Mouse (Mus musculus): ENCODE results near the gene Btn1a1. TPM values are rescaled to one million over a fixed set of nuclear protein-coding genes. Genes with fewer than 3 reads are reported as not detected.

The Btn1a1 gene
- polyA plus RNA-seq, 1 experiment from 2014 or later: 0.14 TPM

GRCm38 (mm10) chr13:23428166-23428993 is 37.3 kb downstream of the Btn1a1 start:
- no peaks in the 10 kb centered on the region for H3K36me3 ChIP-seq (ENCODE audit: insufficient read depth, low read length)
- H3K4me1 ChIP-seq (ENCODE audit: insufficient read depth, low read depth, low read length): peaks cover 3% of the 10 kb centered on the region; the same call in 1 of the 2 replicates
- no peak for ATAC-seq
- H3K27ac ChIP-seq (ENCODE audit: low read length): no peak overlapping the region
- 65% methylated on average over 16 of the region's 16 CpGs for WGBS
- no peaks in the 10 kb centered on the region for H3K9me3 ChIP-seq (ENCODE audit: low read length)
- no peak for DNase-seq (ENCODE audit: low spot score)
- no peak overlapping the region for H3K4me3 ChIP-seq (ENCODE audit: low read depth, low read length)
- no peak overlapping the region for H3K9ac ChIP-seq (replicated peaks; ENCODE audit: low read depth)
- H3K27me3 ChIP-seq (replicated peaks; ENCODE audit: insufficient read depth, low read length): no peaks in the 10 kb centered on the region
- no peak for TF ChIP-seq CTCF (IDR thresholded peaks at IDR 0.05)
- TF ChIP-seq EP300 (IDR thresholded peaks at IDR 0.05): no peak
- H3K4me2 ChIP-seq (replicated peaks; ENCODE audit: low read depth, low read length): no peak overlapping the region

DNA sequence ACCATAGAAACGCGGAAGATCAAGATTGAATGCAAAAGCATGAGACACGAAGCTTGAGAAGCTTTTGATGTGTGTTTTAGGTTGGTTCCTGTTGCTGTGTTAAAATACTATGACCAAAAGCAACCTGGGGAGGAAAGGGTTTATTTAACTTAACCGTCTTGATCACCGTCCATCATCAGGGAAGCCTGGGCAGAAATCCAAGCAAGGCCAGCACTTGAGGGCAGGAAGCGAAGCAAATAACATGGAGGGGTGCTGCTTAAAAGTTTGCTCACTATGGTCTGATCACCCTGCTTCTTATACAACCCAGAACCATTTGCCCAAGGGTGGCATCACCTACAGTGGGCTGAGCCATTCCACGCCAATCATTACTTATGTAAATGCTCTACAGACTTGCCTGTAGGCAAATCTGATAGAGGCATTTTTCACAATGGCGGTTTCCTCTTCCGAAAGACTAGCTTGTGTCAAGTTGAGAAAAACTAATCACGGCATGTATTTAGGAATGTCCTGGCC is 38.2 kb downstream of the Btn1a1 start:
- H3K9me3 ChIP-seq (ENCODE audit: low read length): no peaks in the 10 kb centered on the region
- TF ChIP-seq EP300 (IDR thresholded peaks at IDR 0.05) (no peak), CTCF (IDR thresholded peaks at IDR 0.05) (no peak)
- no peak overlapping the region for H3K9ac ChIP-seq (replicated peaks; ENCODE audit: low read depth)
- no peak overlapping the region for H3K4me2 ChIP-seq (replicated peaks; ENCODE audit: low read depth, low read length)
- no peak overlapping the region for H3K27ac ChIP-seq (ENCODE audit: low read length)
- no peak for ATAC-seq
- DNase-seq (ENCODE audit: low spot score): no peak
- H3K27me3 ChIP-seq (replicated peaks; ENCODE audit: insufficient read depth, low read length): no peaks in the 10 kb centered on the region
- H3K4me3 ChIP-seq (ENCODE audit: low read depth, low read length): no peak overlapping the region
- WGBS: 49% methylated on average over 10 of the region's 10 CpGs
- H3K36me3 ChIP-seq (ENCODE audit: insufficient read depth, low read length): no peaks in the 10 kb centered on the region
- H3K4me1 ChIP-seq (ENCODE audit: insufficient read depth, low read depth, low read length): peaks cover 3% of the 10 kb centered on the region; the same call in 1 of the 2 replicates

DNA sequence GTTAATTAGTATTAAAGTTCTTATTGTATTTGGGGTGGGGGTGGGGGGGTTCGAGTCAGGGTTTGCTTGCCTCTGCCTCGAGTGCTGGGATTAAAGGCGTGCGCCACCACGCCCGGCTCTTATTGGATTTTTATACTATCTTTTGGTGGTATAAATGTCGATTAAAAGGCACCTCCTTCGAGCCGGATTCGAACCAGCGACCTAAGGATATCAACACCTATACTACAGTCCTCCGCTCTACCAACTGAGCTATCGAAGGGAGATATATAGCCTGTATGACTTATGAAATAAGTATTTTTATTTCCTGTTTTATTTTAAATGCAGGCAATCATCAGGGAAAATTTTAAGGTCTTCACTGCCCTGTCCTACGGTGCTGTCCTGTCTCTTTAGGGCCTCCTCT is 38.8 kb downstream of the Btn1a1 start:
- Histone ChIP-seq H3K27ac (ENCODE audit: low read length) (no peak overlapping the region), H3K36me3 (ENCODE audit: insufficient read depth, low read length) (no peaks in the 10 kb centered on the region), H3K4me2 (replicated peaks; ENCODE audit: low read depth, low read length) (no peak overlapping the region), H3K9me3 (ENCODE audit: low read length) (no peaks in the 10 kb centered on the region), H3K4me3 (ENCODE audit: low read depth, low read length) (no peak overlapping the region), H3K27me3 (replicated peaks; ENCODE audit: insufficient read depth, low read length) (no peaks in the 10 kb centered on the region), H3K4me1 (ENCODE audit: insufficient read depth, low read depth, low read length) (peaks cover 3% of the 10 kb centered on the region; the same call in 1 of the 2 replicates), H3K9ac (replicated peaks; ENCODE audit: low read depth) (no peak overlapping the region)
- ATAC-seq (no peak), DNase-seq (ENCODE audit: low spot score) (no peak)
- 21% methylated on average over 14 of the region's 14 CpGs for WGBS
- TF ChIP-seq CTCF (IDR thresholded peaks at IDR 0.05) (no peak), EP300 (IDR thresholded peaks at IDR 0.05) (no peak)

GRCm38 (mm10) chr13:23426335-23426734 is 39.4 kb downstream of the Btn1a1 start:
- ATAC-seq: no peak
- no peaks in the 10 kb centered on the region; the same call in 1 of the 2 replicates for H3K36me3 ChIP-seq (ENCODE audit: insufficient read depth, low read length)
- DNase-seq (ENCODE audit: low spot score): peak; percentile 38
- H3K4me1 ChIP-seq (ENCODE audit: insufficient read depth, low read depth, low read length): peaks cover 3% of the 10 kb centered on the region; the same call in 1 of the 2 replicates
- H3K9ac ChIP-seq (replicated peaks; ENCODE audit: low read depth): no peak overlapping the region
- H3K27ac ChIP-seq (ENCODE audit: low read length): no peak overlapping the region
- H3K4me3 ChIP-seq (ENCODE audit: low read depth, low read length): no peak overlapping the region
- 22% methylated on average over 8 of the region's 8 CpGs for WGBS
- H3K27me3 ChIP-seq (replicated peaks; ENCODE audit: insufficient read depth, low read length): no peaks in the 10 kb centered on the region
- TF ChIP-seq CTCF (IDR thresholded peaks at IDR 0.05) (no peak), EP300 (IDR thresholded peaks at IDR 0.05) (no peak)
- H3K9me3 ChIP-seq (ENCODE audit: low read length): no peaks in the 10 kb centered on the region
- no peak overlapping the region for H3K4me2 ChIP-seq (replicated peaks; ENCODE audit: low read depth, low read length)

DNA sequence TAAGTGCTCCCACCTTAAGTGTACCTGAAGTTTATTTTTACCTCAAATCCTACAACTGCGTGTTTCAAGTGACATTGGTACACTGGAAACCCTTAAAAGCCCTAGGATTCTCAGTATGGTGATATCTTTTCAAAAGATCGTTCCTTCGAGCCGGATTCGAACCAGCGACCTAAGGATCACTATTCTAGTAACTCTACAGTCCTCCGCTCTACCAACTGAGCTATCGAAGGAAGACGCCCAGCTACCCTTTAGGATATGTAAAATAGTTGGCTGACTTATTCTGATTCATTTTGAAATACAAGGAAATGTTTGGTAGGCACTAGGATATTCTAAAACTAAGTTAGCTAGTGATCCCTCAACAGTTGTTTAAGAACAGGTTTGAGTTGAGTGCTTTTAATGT is 40.2 kb downstream of the Btn1a1 start:
- peaks cover 3% of the 10 kb centered on the region; the same call in 1 of the 2 replicates for H3K4me1 ChIP-seq (ENCODE audit: insufficient read depth, low read depth, low read length)
- no peaks in the 10 kb centered on the region for H3K27me3 ChIP-seq (replicated peaks; ENCODE audit: insufficient read depth, low read length)
- no peak overlapping the region; the same call in 1 of the 2 replicates for H3K4me2 ChIP-seq (replicated peaks; ENCODE audit: low read depth, low read length)
- H3K4me3 ChIP-seq (ENCODE audit: low read depth, low read length): no peak overlapping the region
- no peak overlapping the region for H3K9ac ChIP-seq (replicated peaks; ENCODE audit: low read depth)
- H3K27ac ChIP-seq (ENCODE audit: low read length): no peak overlapping the region
- DNase-seq (ENCODE audit: low spot score): peak; percentile 61
- no peak for ATAC-seq
- no peaks in the 10 kb centered on the region; the same call in 1 of the 2 replicates for H3K36me3 ChIP-seq (ENCODE audit: insufficient read depth, low read length)
- 8% methylated on average over 9 of the region's 9 CpGs for WGBS
- no peaks in the 10 kb centered on the region for H3K9me3 ChIP-seq (ENCODE audit: low read length)
- no peak for TF ChIP-seq EP300 (IDR thresholded peaks at IDR 0.05)
- TF ChIP-seq CTCF (IDR thresholded peaks at IDR 0.05): no peak

- H3K9me3 ChIP-seq (ENCODE audit: low read length): no peaks in the 10 kb centered on the region
- H3K36me3 ChIP-seq (ENCODE audit: insufficient read depth, low read length): no peaks in the 10 kb centered on the region; the same call in 1 of the 2 replicates
- H3K4me3 ChIP-seq (ENCODE audit: low read depth, low read length): peak overlapping the region; percentile 87; the same call in 1 of the 2 replicates
- WGBS: 1% methylated on average over 25 of the region's 25 CpGs
- DNase-seq (ENCODE audit: low spot score) (peak; percentile 96), ATAC-seq (peak; percentile 91)
- H3K27ac ChIP-seq (ENCODE audit: low read length): peak overlapping the region; percentile 20; the same call in 1 of the 2 replicates
- no peak overlapping the region for H3K9ac ChIP-seq (replicated peaks; ENCODE audit: low read depth)
- H3K27me3 ChIP-seq (replicated peaks; ENCODE audit: insufficient read depth, low read length): no peaks in the 10 kb centered on the region
- peak overlapping the region; percentile 90 for H3K4me2 ChIP-seq (replicated peaks; ENCODE audit: low read depth, low read length)
- TF ChIP-seq EP300 (IDR thresholded peaks at IDR 0.05) (no peak), CTCF (IDR thresholded peaks at IDR 0.05) (peak; percentile 98)
- no peaks in the 10 kb centered on the region for H3K4me1 ChIP-seq (ENCODE audit: insufficient read depth, low read depth, low read length)
Observed at GRCm38 (mm10) chr13:23424494-23425325, 41.0 kb downstream of the Btn1a1 start.

All from lung, postnatal 0 days (tissue).